Mouse (Mus musculus): ENCODE data around the gene Sgcb. TPM values are rescaled to one million over a fixed set of nuclear protein-coding genes. Genes with fewer than 3 reads are reported as not detected.
"Not testable (repeated sequence)": the region's sequence is repeated elsewhere in the genome, so short reads cannot be mapped to it uniquely, and the experiment has no call there.

Gene Sgcb
- polyA plus RNA-seq, 1 experiment from 2014 or later, result 30.5 TPM

GRCm38 (mm10) chr5:73598943-73599695 is 48.5 kb downstream of the Sgcb start:
- Histone ChIP-seq H3K36me3 (ENCODE audit: control insufficient read depth, insufficient read depth) (no peaks in the 10 kb centered on the region), H3K9ac (replicated peaks; ENCODE audit: low read depth, low read length) (no peak overlapping the region), H3K4me3 (replicated peaks; ENCODE audit: low read length) (no peak overlapping the region), H3K9me3 (ENCODE audit: control insufficient read depth, low read length) (no peaks in the 10 kb centered on the region), H3K4me2 (ENCODE audit: low read length) (no peak overlapping the region), H3K27ac (ENCODE audit: low read length) (no peak overlapping the region; the same call in 1 of the 2 replicates), H3K27me3 (replicated peaks; ENCODE audit: control insufficient read depth, insufficient read depth, low read length) (no peaks in the 10 kb centered on the region), H3K4me1 (replicated peaks; ENCODE audit: control insufficient read depth, insufficient read depth, low read length) (peaks cover 26% of the 10 kb centered on the region)
- peak; percentile 88 for ATAC-seq
- WGBS, result 48% methylated on average over 5 of the region's 5 CpGs

- H3K27me3 ChIP-seq (replicated peaks; ENCODE audit: control insufficient read depth, insufficient read depth, low read length), result no peaks in the 10 kb centered on the region
- H3K4me2 ChIP-seq (ENCODE audit: low read length), result no peak overlapping the region
- H3K27ac ChIP-seq (ENCODE audit: low read length), result no peak overlapping the region
- H3K4me3 ChIP-seq (replicated peaks; ENCODE audit: low read length), result no peak overlapping the region
- no peak overlapping the region for H3K9ac ChIP-seq (replicated peaks; ENCODE audit: low read depth, low read length)
- peaks cover 9% of the 10 kb centered on the region for H3K4me1 ChIP-seq (replicated peaks; ENCODE audit: control insufficient read depth, insufficient read depth, low read length)
- ATAC-seq, result no peak
- no peaks in the 10 kb centered on the region; the same call in 1 of the 2 replicates for H3K9me3 ChIP-seq (ENCODE audit: control insufficient read depth, low read length)
- no peaks in the 10 kb centered on the region for H3K36me3 ChIP-seq (ENCODE audit: control insufficient read depth, insufficient read depth)
- 81% methylated on average over 3 of the region's 3 CpGs for WGBS
Measured at GRCm38 (mm10) chr5:73587119-73587518, 60.5 kb downstream of the Sgcb start.

GRCm38 (mm10) chr5:73586597-73586996 is 61.0 kb downstream of the Sgcb start:
- Histone ChIP-seq H3K9me3 (ENCODE audit: control insufficient read depth, low read length) (no peaks in the 10 kb centered on the region; the same call in 1 of the 2 replicates), H3K4me1 (replicated peaks; ENCODE audit: control insufficient read depth, insufficient read depth, low read length) (peaks cover 9% of the 10 kb centered on the region), H3K4me2 (ENCODE audit: low read length) (no peak overlapping the region), H3K9ac (replicated peaks; ENCODE audit: low read depth, low read length) (no peak overlapping the region), H3K27ac (ENCODE audit: low read length) (no peak overlapping the region), H3K27me3 (replicated peaks; ENCODE audit: control insufficient read depth, insufficient read depth, low read length) (no peaks in the 10 kb centered on the region), H3K36me3 (ENCODE audit: control insufficient read depth, insufficient read depth) (no peaks in the 10 kb centered on the region), H3K4me3 (replicated peaks; ENCODE audit: low read length) (no peak overlapping the region)
- ATAC-seq, result no peak
- 67% methylated on average over 4 of the region's 4 CpGs for WGBS

DNA sequence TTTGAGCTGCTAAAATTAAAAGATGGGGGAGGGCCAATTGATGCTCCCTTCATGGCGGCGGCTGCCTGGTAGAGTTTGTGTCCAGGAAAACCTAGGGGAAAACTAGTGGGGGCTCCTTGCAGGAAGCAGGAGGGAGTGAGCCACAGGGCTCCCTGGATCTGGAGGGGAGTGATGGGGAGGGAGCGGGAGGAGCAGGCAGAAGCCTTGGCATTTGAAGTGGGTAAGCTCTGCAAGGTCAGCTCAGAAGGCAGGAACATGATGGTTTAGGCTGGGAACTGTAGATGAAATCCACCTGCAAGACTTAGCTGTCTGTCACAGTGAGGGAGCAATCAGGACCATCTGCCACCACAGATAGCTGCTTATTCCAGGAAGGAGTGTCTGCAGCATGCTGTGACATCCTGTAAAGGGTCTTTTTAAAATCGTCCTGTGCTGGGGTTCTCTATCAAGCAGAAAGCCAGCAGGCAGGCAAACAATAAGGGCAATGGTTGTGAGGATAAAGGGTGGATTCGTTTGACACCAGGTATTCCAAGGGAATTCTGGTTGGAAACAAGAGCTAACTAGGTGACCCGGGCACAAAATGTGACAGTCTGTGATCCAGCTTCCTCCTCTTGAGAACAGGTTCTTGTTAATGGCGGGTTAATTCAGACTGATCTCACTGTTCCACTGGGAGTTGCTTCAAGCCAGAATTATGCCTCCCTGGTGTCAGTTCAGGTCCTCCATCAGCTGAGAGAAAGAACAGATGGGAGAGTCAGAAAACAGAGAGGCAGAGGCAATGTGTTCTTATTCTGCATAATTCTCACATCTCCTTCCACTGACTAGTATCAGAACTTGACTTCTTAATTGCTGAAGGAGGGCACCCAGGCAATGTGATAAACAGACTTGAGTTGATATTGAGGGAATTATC is 62.1 kb downstream of the Sgcb start:
- Histone ChIP-seq H3K4me1 (replicated peaks; ENCODE audit: control insufficient read depth, insufficient read depth, low read length) (peaks cover 9% of the 10 kb centered on the region), H3K4me2 (ENCODE audit: low read length) (no peak overlapping the region), H3K27ac (ENCODE audit: low read length) (peak overlapping the region; percentile 76), H3K9ac (replicated peaks; ENCODE audit: low read depth, low read length) (no peak overlapping the region), H3K36me3 (ENCODE audit: control insufficient read depth, insufficient read depth) (no peaks in the 10 kb centered on the region), H3K4me3 (replicated peaks; ENCODE audit: low read length) (no peak overlapping the region), H3K27me3 (replicated peaks; ENCODE audit: control insufficient read depth, insufficient read depth, low read length) (no peaks in the 10 kb centered on the region), H3K9me3 (ENCODE audit: control insufficient read depth, low read length) (no peaks in the 10 kb centered on the region; the same call in 1 of the 2 replicates)
- ATAC-seq, result peak; percentile 83
- WGBS, result 21% methylated on average over 7 of the region's 7 CpGs

DNA sequence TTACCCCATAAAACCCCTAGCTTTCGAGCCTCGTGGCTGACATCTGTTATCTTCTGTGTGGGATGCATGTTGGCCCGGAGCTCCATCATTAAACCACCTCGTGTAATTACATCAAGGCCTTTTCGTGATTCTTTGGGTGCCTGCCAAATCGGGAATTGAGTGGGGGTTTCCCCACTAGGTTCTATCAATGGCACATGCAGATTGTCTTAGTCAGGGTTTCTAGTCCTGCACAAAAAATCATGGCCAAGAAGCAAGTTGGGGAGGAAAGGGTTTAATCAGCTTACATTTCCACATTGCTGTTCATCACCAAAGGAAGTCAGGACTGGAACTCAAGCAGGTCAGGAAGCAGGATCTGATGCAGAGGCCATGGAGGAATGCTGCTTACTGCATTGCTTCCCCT is 63.6 kb downstream of the Sgcb start:
- not testable (repeated sequence) for H3K9ac ChIP-seq (replicated peaks; ENCODE audit: low read depth, low read length); H3K4me1 ChIP-seq (replicated peaks; ENCODE audit: control insufficient read depth, insufficient read depth, low read length); H3K4me3 ChIP-seq (replicated peaks; ENCODE audit: low read length); H3K27ac ChIP-seq (ENCODE audit: low read length); H3K27me3 ChIP-seq (replicated peaks; ENCODE audit: control insufficient read depth, insufficient read depth, low read length); H3K9me3 ChIP-seq (ENCODE audit: control insufficient read depth, low read length); ATAC-seq; H3K4me2 ChIP-seq (ENCODE audit: low read length); H3K36me3 ChIP-seq (ENCODE audit: control insufficient read depth, insufficient read depth)
- whole genome bisulfite sequencing, result 27% methylated on average over 6 of the region's 6 CpGs

Other genes with a start within 250 kb of the Sgcb start
- 0.17 TPM in 1 of 2 replicates, not detected in the other for gene Cwh43, start 241.7 kb downstream of the Sgcb start, polyA plus RNA-seq (2015; fragmentation: Nextera tagmentation; extraction: Ambion mirVana)
- 46.5 and 51.4 TPM in 2 replicates for gene Dcun1d4, start 166.8 kb downstream of the Sgcb start, polyA plus RNA-seq (2015; fragmentation: Nextera tagmentation; extraction: Ambion mirVana)
- gene Lrrc66, start 15.3 kb downstream of the Sgcb start, polyA plus RNA-seq (2015; fragmentation: Nextera tagmentation; extraction: Ambion mirVana), result not detected in 2 replicates
- 0.44 and 0.72 TPM in 2 replicates for gene Spata18, start 3.6 kb upstream of the Sgcb start, polyA plus RNA-seq (2015; fragmentation: Nextera tagmentation; extraction: Ambion mirVana)